Mouse (Mus musculus) inflammation-experienced regulatory T-cells, adult 6 months (primary cell): Measurements from ENCODE around the gene Nos1. TPM values are rescaled to one million over a fixed set of nuclear protein-coding genes. Genes with fewer than 3 reads are reported as not detected.

Experiments used
- ATAC-seq: one replicate; pipeline ENCODE4 v1.8.0; 2017
- polyA plus RNA-seq, 3 experiments: library from polyadenylated mRNA; unstranded; fragments of 100-300 nt; shearing (Covaris generic); gene quantifications; one replicate each; pipeline ENCODE4 v1.2.1; 2017

The Nos1 gene
- polyA plus RNA-seq, 3 experiments from 2014 or later, result 0.06 to 0.08 TPM; not detected in 1

- peak; percentile 51 for ATAC-seq
These were observed 223.8 kb downstream of the Nos1 start for GRCm38 (mm10) chr5:118004619-118005018.

- no peak for ATAC-seq
These were observed 224.9 kb downstream of the Nos1 start for GRCm38 (mm10) chr5:118005728-118006127.

- no peak for ATAC-seq
These were observed 227.5 kb downstream of the Nos1 start for GRCm38 (mm10) chr5:118008344-118008743.

Other genes starting within 250 kb of the Nos1 start
- gene Fbxo21, start 195.7 kb downstream of the Nos1 start, polyA plus RNA-seq, result 10 to 100 TPM in 1 of 3 experiments, 1 to 10 TPM in 2; 8.3 to 15.6 (median 9.3) TPM
- 1 to 10 TPM; 3.2 to 6.1 (median 5.5) TPM for gene Tesc, start 246.7 kb downstream of the Nos1 start, polyA plus RNA-seq